Mouse (Mus musculus): ENCODE measurements around the gene Cpa5. TPM values are rescaled to one million over a fixed set of nuclear protein-coding genes. Genes with fewer than 3 reads are reported as not detected.

Gene Cpa5
- polyA plus RNA-seq (2012; ENCODE audit: insufficient read depth, insufficient read length, missing spikeins) = not detected in 2 replicates

GRCm38 (mm10) chr6:30610710-30611109, at the start of gene Cpa5:
TSS of gene Cpa5 (plus strand) at chr6:30611010.
- Histone ChIP-seq H3K4me1 (ENCODE audit: control insufficient read depth, insufficient read depth, insufficient read length, low read length) (no peaks in the 10 kb centered on the region), H3K4me3 (ENCODE audit: insufficient read depth, low read depth, low read length) (no peak within 1 kb of the TSS), H3K27ac (replicated peaks; ENCODE audit: low read depth, low read length) (no peak within 1 kb of the TSS)

- Histone ChIP-seq H3K27ac (replicated peaks; ENCODE audit: low read depth, low read length) (no peak overlapping the region), H3K4me1 (ENCODE audit: control insufficient read depth, insufficient read depth, insufficient read length, low read length) (peaks cover 4% of the 10 kb centered on the region; the same call in 1 of the 2 replicates), H3K4me3 (ENCODE audit: insufficient read depth, low read depth, low read length) (no peak overlapping the region)
Observed at GRCm38 (mm10) chr6:30562132-30562531, 48.7 kb upstream of the Cpa5 start.

GRCm38 (mm10) chr6:30563575-30563974, 47.2 kb upstream of the Cpa5 start:
- Histone ChIP-seq H3K27ac (replicated peaks; ENCODE audit: low read depth, low read length) (no peak overlapping the region), H3K4me1 (ENCODE audit: control insufficient read depth, insufficient read depth, insufficient read length, low read length) (peaks cover 4% of the 10 kb centered on the region; the same call in 1 of the 2 replicates), H3K4me3 (ENCODE audit: insufficient read depth, low read depth, low read length) (no peak overlapping the region)

GRCm38 (mm10) chr6:30564051-30564450, 46.8 kb upstream of the Cpa5 start:
- peaks cover 4% of the 10 kb centered on the region; the same call in 1 of the 2 replicates for H3K4me1 ChIP-seq (ENCODE audit: control insufficient read depth, insufficient read depth, insufficient read length, low read length)
- H3K27ac ChIP-seq (replicated peaks; ENCODE audit: low read depth, low read length) = no peak overlapping the region
- no peak overlapping the region for H3K4me3 ChIP-seq (ENCODE audit: insufficient read depth, low read depth, low read length)

- H3K27ac ChIP-seq (replicated peaks; ENCODE audit: low read depth, low read length) = no peak within 1 kb of the TSS
- H3K4me3 ChIP-seq (ENCODE audit: insufficient read depth, low read depth, low read length) = no peak within 1 kb of the TSS
- H3K4me1 ChIP-seq (ENCODE audit: control insufficient read depth, insufficient read depth, insufficient read length, low read length) = no peaks in the 10 kb centered on the region
Observed at GRCm38 (mm10) chr6:30568069-30568468, 42.7 kb upstream of the Cpa5 start, which contains the start of gene Cpa4. TSS of gene Cpa4 (plus strand) at chr6:30568369.

- H3K4me1 ChIP-seq (ENCODE audit: control insufficient read depth, insufficient read depth, insufficient read length, low read length) = no peaks in the 10 kb centered on the region
- no peak overlapping the region for H3K4me3 ChIP-seq (ENCODE audit: insufficient read depth, low read depth, low read length)
- H3K27ac ChIP-seq (replicated peaks; ENCODE audit: low read depth, low read length) = no peak overlapping the region
Observed at GRCm38 (mm10) chr6:30569331-30569730, 41.5 kb upstream of the Cpa5 start.

GRCm38 (mm10) chr6:30570012-30570411, 40.8 kb upstream of the Cpa5 start:
- Histone ChIP-seq H3K4me1 (ENCODE audit: control insufficient read depth, insufficient read depth, insufficient read length, low read length) (no peaks in the 10 kb centered on the region), H3K27ac (replicated peaks; ENCODE audit: low read depth, low read length) (no peak overlapping the region), H3K4me3 (ENCODE audit: insufficient read depth, low read depth, low read length) (no peak overlapping the region)

- Histone ChIP-seq H3K4me1 (ENCODE audit: control insufficient read depth, insufficient read depth, insufficient read length, low read length) (no peaks in the 10 kb centered on the region), H3K4me3 (ENCODE audit: insufficient read depth, low read depth, low read length) (no peak overlapping the region), H3K27ac (replicated peaks; ENCODE audit: low read depth, low read length) (no peak overlapping the region)
Observed at GRCm38 (mm10) chr6:30572456-30573311, 38.1 kb upstream of the Cpa5 start.

GRCm38 (mm10) chr6:30573380-30573779, 37.4 kb upstream of the Cpa5 start:
- Histone ChIP-seq H3K4me3 (ENCODE audit: insufficient read depth, low read depth, low read length) (no peak overlapping the region), H3K4me1 (ENCODE audit: control insufficient read depth, insufficient read depth, insufficient read length, low read length) (no peaks in the 10 kb centered on the region), H3K27ac (replicated peaks; ENCODE audit: low read depth, low read length) (no peak overlapping the region)

- Histone ChIP-seq H3K27ac (replicated peaks; ENCODE audit: low read depth, low read length) (no peak overlapping the region), H3K4me3 (ENCODE audit: insufficient read depth, low read depth, low read length) (no peak overlapping the region), H3K4me1 (ENCODE audit: control insufficient read depth, insufficient read depth, insufficient read length, low read length) (no peaks in the 10 kb centered on the region)
Observed at GRCm38 (mm10) chr6:30574945-30575344, 35.9 kb upstream of the Cpa5 start.

GRCm38 (mm10) chr6:30576477-30577203, 34.2 kb upstream of the Cpa5 start:
- Histone ChIP-seq H3K4me1 (ENCODE audit: control insufficient read depth, insufficient read depth, insufficient read length, low read length) (no peaks in the 10 kb centered on the region), H3K4me3 (ENCODE audit: insufficient read depth, low read depth, low read length) (no peak overlapping the region), H3K27ac (replicated peaks; ENCODE audit: low read depth, low read length) (no peak overlapping the region)

- Histone ChIP-seq H3K4me1 (ENCODE audit: control insufficient read depth, insufficient read depth, insufficient read length, low read length) (no peaks in the 10 kb centered on the region), H3K4me3 (ENCODE audit: insufficient read depth, low read depth, low read length) (no peak overlapping the region), H3K27ac (replicated peaks; ENCODE audit: low read depth, low read length) (no peak overlapping the region)
Observed at GRCm38 (mm10) chr6:30579961-30580840, 30.6 kb upstream of the Cpa5 start.

- H3K4me3 ChIP-seq (ENCODE audit: insufficient read depth, low read depth, low read length) = no peak overlapping the region
- H3K4me1 ChIP-seq (ENCODE audit: control insufficient read depth, insufficient read depth, insufficient read length, low read length) = no peaks in the 10 kb centered on the region
Observed at GRCm38 (mm10) chr6:30580841-30581176, 30.0 kb upstream of the Cpa5 start.

GRCm38 (mm10) chr6:30586886-30587442, 23.8 kb upstream of the Cpa5 start:
- no peak overlapping the region for H3K4me3 ChIP-seq (ENCODE audit: insufficient read depth, low read depth, low read length)
- H3K4me1 ChIP-seq (ENCODE audit: control insufficient read depth, insufficient read depth, insufficient read length, low read length) = no peaks in the 10 kb centered on the region
- H3K27ac ChIP-seq (replicated peaks; ENCODE audit: low read depth, low read length) = no peak overlapping the region

More at GRCm38 (mm10) chr6:30580841-30581176, 30.0 kb upstream of the Cpa5 start:
- H3K27ac ChIP-seq (replicated peaks; ENCODE audit: low read depth, low read length) = no peak overlapping the region
